Mouse (Mus musculus): ENCODE measurements around the gene Cep97. TPM values are rescaled to one million over a fixed set of nuclear protein-coding genes. Genes with fewer than 3 reads are reported as not detected.
"Not testable (repeated sequence)": the region's sequence is repeated elsewhere in the genome, so short reads cannot be mapped to it uniquely, and the experiment has no call there.

Gene Cep97
- polyA plus RNA-seq, 1 experiment from 2014 or later: 5.8 TPM

GRCm38 (mm10) chr16:55948963-55949362 lies 14.3 kb upstream of the Cep97 start:
- no peaks in the 10 kb centered on the region for H3K27me3 ChIP-seq (replicated peaks; ENCODE audit: control insufficient read depth, insufficient read depth, low read length)
- no peak for ATAC-seq

GRCm38 (mm10) chr16:55947876-55948410 lies 13.3 kb upstream of the Cep97 start:
- H3K4me3 ChIP-seq (ENCODE audit: low read length); ATAC-seq; H3K27ac ChIP-seq (ENCODE audit: low read length); H3K4me2 ChIP-seq (ENCODE audit: low read depth, low read length); H3K27me3 ChIP-seq (replicated peaks; ENCODE audit: control insufficient read depth, insufficient read depth, low read length); H3K4me1 ChIP-seq (ENCODE audit: control insufficient read depth, insufficient read depth, low read length); H3K36me3 ChIP-seq (ENCODE audit: control insufficient read depth, insufficient read depth, low read length); H3K9ac ChIP-seq (ENCODE audit: low read depth, low read length); H3K9me3 ChIP-seq (ENCODE audit: control insufficient read depth, low read length): not testable (repeated sequence)
- WGBS: 78% methylated on average over 2 of the region's 2 CpGs

More at GRCm38 (mm10) chr16:55948963-55949362, 14.3 kb upstream of the Cep97 start:
- H3K4me1 ChIP-seq (ENCODE audit: control insufficient read depth, insufficient read depth, low read length): no peaks in the 10 kb centered on the region
- no peak overlapping the region for H3K4me2 ChIP-seq (ENCODE audit: low read depth, low read length)
- H3K9ac ChIP-seq (ENCODE audit: low read depth, low read length): no peak overlapping the region
- no peaks in the 10 kb centered on the region for H3K9me3 ChIP-seq (ENCODE audit: control insufficient read depth, low read length)
- no peak overlapping the region for H3K4me3 ChIP-seq (ENCODE audit: low read length)
- 45% methylated on average over 7 of the region's 7 CpGs for WGBS
- H3K36me3 ChIP-seq (ENCODE audit: control insufficient read depth, insufficient read depth, low read length): no peaks in the 10 kb centered on the region
- no peak overlapping the region for H3K27ac ChIP-seq (ENCODE audit: low read length)

- no peak overlapping the region for H3K4me3 ChIP-seq (ENCODE audit: low read length)
- H3K36me3 ChIP-seq (ENCODE audit: control insufficient read depth, insufficient read depth, low read length): no peaks in the 10 kb centered on the region
- no peaks in the 10 kb centered on the region for H3K9me3 ChIP-seq (ENCODE audit: control insufficient read depth, low read length)
- H3K9ac ChIP-seq (ENCODE audit: low read depth, low read length): no peak overlapping the region
- no peak overlapping the region for H3K27ac ChIP-seq (ENCODE audit: low read length)
- no peak for ATAC-seq
- WGBS: 61% methylated on average over 3 of the region's 3 CpGs
- no peak overlapping the region for H3K4me2 ChIP-seq (ENCODE audit: low read depth, low read length)
- H3K27me3 ChIP-seq (replicated peaks; ENCODE audit: control insufficient read depth, insufficient read depth, low read length): no peaks in the 10 kb centered on the region
- no peaks in the 10 kb centered on the region for H3K4me1 ChIP-seq (ENCODE audit: control insufficient read depth, insufficient read depth, low read length)
Measured at GRCm38 (mm10) chr16:55947266-55947665, 12.6 kb upstream of the Cep97 start.

GRCm38 (mm10) chr16:55940781-55941180 lies 6.1 kb upstream of the Cep97 start:
- no peak for ATAC-seq
- H3K4me1 ChIP-seq (ENCODE audit: control insufficient read depth, insufficient read depth, low read length): no peaks in the 10 kb centered on the region
- no peaks in the 10 kb centered on the region for H3K36me3 ChIP-seq (ENCODE audit: control insufficient read depth, insufficient read depth, low read length)
- no peak overlapping the region for H3K4me3 ChIP-seq (ENCODE audit: low read length)
- H3K9me3 ChIP-seq (ENCODE audit: control insufficient read depth, low read length): no peaks in the 10 kb centered on the region
- H3K4me2 ChIP-seq (ENCODE audit: low read depth, low read length): no peak overlapping the region
- no peak overlapping the region for H3K9ac ChIP-seq (ENCODE audit: low read depth, low read length)
- no peaks in the 10 kb centered on the region for H3K27me3 ChIP-seq (replicated peaks; ENCODE audit: control insufficient read depth, insufficient read depth, low read length)
- 93% methylated on average over 4 of the region's 4 CpGs for WGBS
- H3K27ac ChIP-seq (ENCODE audit: low read length): no peak overlapping the region

- Histone ChIP-seq H3K36me3 (ENCODE audit: control insufficient read depth, insufficient read depth, low read length) (no peaks in the 10 kb centered on the region), H3K27me3 (replicated peaks; ENCODE audit: control insufficient read depth, insufficient read depth, low read length) (no peaks in the 10 kb centered on the region), H3K4me3 (ENCODE audit: low read length) (no peak overlapping the region), H3K9me3 (ENCODE audit: control insufficient read depth, low read length) (no peaks in the 10 kb centered on the region), H3K4me2 (ENCODE audit: low read depth, low read length) (no peak overlapping the region), H3K4me1 (ENCODE audit: control insufficient read depth, insufficient read depth, low read length) (no peaks in the 10 kb centered on the region), H3K9ac (ENCODE audit: low read depth, low read length) (no peak overlapping the region), H3K27ac (ENCODE audit: low read length) (no peak overlapping the region)
- 77% methylated on average over 6 of the region's 6 CpGs for WGBS
- ATAC-seq: peak; percentile 71
Measured at GRCm38 (mm10) chr16:55939703-55940102, 5.0 kb upstream of the Cep97 start.

GRCm38 (mm10) chr16:55938761-55939160 lies 4.1 kb upstream of the Cep97 start:
- WGBS: 82% methylated on average over 4 of the region's 4 CpGs

GRCm38 (mm10) chr16:55933681-55934343 lies 843 bp downstream of the Cep97 start:
- Histone ChIP-seq H3K4me1 (ENCODE audit: control insufficient read depth, insufficient read depth, low read length) (no peaks in the 10 kb centered on the region), H3K9me3 (ENCODE audit: control insufficient read depth, low read length) (no peaks in the 10 kb centered on the region), H3K4me2 (ENCODE audit: low read depth, low read length) (peak overlapping the region; percentile 62), H3K36me3 (ENCODE audit: control insufficient read depth, insufficient read depth, low read length) (no peaks in the 10 kb centered on the region), H3K27me3 (replicated peaks; ENCODE audit: control insufficient read depth, insufficient read depth, low read length) (no peaks in the 10 kb centered on the region), H3K4me3 (ENCODE audit: low read length) (peak overlapping the region; percentile 71), H3K27ac (ENCODE audit: low read length) (no peak overlapping the region), H3K9ac (ENCODE audit: low read depth, low read length) (peak overlapping the region; percentile 70)
- under 1% methylated on average over 32 of the region's 32 CpGs for WGBS
- peak; percentile 40 for ATAC-seq

More at GRCm38 (mm10) chr16:55938761-55939160, 4.1 kb upstream of the Cep97 start:
- Histone ChIP-seq H3K4me1 (ENCODE audit: control insufficient read depth, insufficient read depth, low read length) (no peaks in the 10 kb centered on the region), H3K27me3 (replicated peaks; ENCODE audit: control insufficient read depth, insufficient read depth, low read length) (no peaks in the 10 kb centered on the region), H3K9me3 (ENCODE audit: control insufficient read depth, low read length) (no peaks in the 10 kb centered on the region), H3K9ac (ENCODE audit: low read depth, low read length) (no peak overlapping the region), H3K4me3 (ENCODE audit: low read length) (no peak overlapping the region), H3K4me2 (ENCODE audit: low read depth, low read length) (no peak overlapping the region), H3K36me3 (ENCODE audit: control insufficient read depth, insufficient read depth, low read length) (no peaks in the 10 kb centered on the region), H3K27ac (ENCODE audit: low read length) (no peak overlapping the region)
- no peak for ATAC-seq

- H3K4me1 ChIP-seq (ENCODE audit: control insufficient read depth, insufficient read depth, low read length): no peaks in the 10 kb centered on the region
- H3K9ac ChIP-seq (ENCODE audit: low read depth, low read length): no peak overlapping the region
- no peak overlapping the region for H3K27ac ChIP-seq (ENCODE audit: low read length)
- ATAC-seq: no peak
- H3K4me3 ChIP-seq (ENCODE audit: low read length): no peak overlapping the region
- H3K9me3 ChIP-seq (ENCODE audit: control insufficient read depth, low read length): no peaks in the 10 kb centered on the region
- WGBS: 82% methylated on average over 4 of the region's 4 CpGs
- H3K36me3 ChIP-seq (ENCODE audit: control insufficient read depth, insufficient read depth, low read length): no peaks in the 10 kb centered on the region
- no peaks in the 10 kb centered on the region for H3K27me3 ChIP-seq (replicated peaks; ENCODE audit: control insufficient read depth, insufficient read depth, low read length)
- H3K4me2 ChIP-seq (ENCODE audit: low read depth, low read length): no peak overlapping the region
Measured at GRCm38 (mm10) chr16:55924010-55924409, 10.6 kb downstream of the Cep97 start.

- Histone ChIP-seq H3K27ac (ENCODE audit: low read length) (no peak overlapping the region), H3K4me2 (ENCODE audit: low read depth, low read length) (no peak overlapping the region), H3K4me1 (ENCODE audit: control insufficient read depth, insufficient read depth, low read length) (no peaks in the 10 kb centered on the region), H3K36me3 (ENCODE audit: control insufficient read depth, insufficient read depth, low read length) (no peaks in the 10 kb centered on the region), H3K9ac (ENCODE audit: low read depth, low read length) (no peak overlapping the region), H3K27me3 (replicated peaks; ENCODE audit: control insufficient read depth, insufficient read depth, low read length) (no peaks in the 10 kb centered on the region), H3K4me3 (ENCODE audit: low read length) (no peak overlapping the region), H3K9me3 (ENCODE audit: control insufficient read depth, low read length) (no peaks in the 10 kb centered on the region)
- ATAC-seq: no peak
- WGBS: 90% methylated on average over 10 of the region's 10 CpGs
Measured at GRCm38 (mm10) chr16:55922079-55922478, 12.6 kb downstream of the Cep97 start.

Data from intestine, embryonic 16.5 days (tissue).